10 mouse cellular contexts compared by ENCODE assay signal in genomic region chr1:184005315-184006058, GRCm38 (mm10). TPM values are rescaled to one million over a fixed set of nuclear protein-coding genes. Genes with fewer than 3 reads are reported as not detected.
DNase-seq lines count a peak whose midpoint lies in the region; ATAC-seq lines count a peak whose summit lies in the region.
"Had no signal": no experiment of that assay in that cellular context is flagged by ENCODE, and none has a peak within 500 bp of the region (broad histone marks: within the 10 kb centered on the region; RNA-seq: fewer than 3 reads in every experiment).

No protein-coding gene starts in this region.

- DNase-seq in heart, adult 11 months = peak; percentile 79
- DNase-seq in heart, postnatal 4 days = no peak
- peak; percentile 91 for DNase-seq in CD4-positive helper T cell, adult 2 months (ENCODE audit: low read depth, low spot score)
- DNase-seq in induced T-regulatory cell, adult 2 months (ENCODE audit: low read depth) = peak; percentile 87
- peak; percentile 67 to 69 for DNase-seq in spleen, postnatal 36 days (ENCODE audit: low spot score in 2 of 2)
- DNase-seq in adrenal gland, postnatal 4 days (ENCODE audit: low spot score in 2 of 2) = no peak
- DNase-seq in left cerebral cortex, postnatal 14 days (ENCODE audit: low spot score in 2 of 2) = no peak
- DNase-seq: embryo, embryonic 11 days; kidney, postnatal 10 days had no signal

- ATAC-seq in frontal cortex, adult (ENCODE audit: low TSS enrichment) = no peak

- intact Hi-C loops in left cerebral cortex, postnatal 14 days (cut with DNase I) = no loop called here

RNA-seq across cellular contexts. Expression of gene Dusp10, which starts 7.6 kb away (rescaled TPM):
- 10 to 100 TPM; 11.3 to 13.8 TPM for total RNA-seq in heart, postnatal 4 days (2021)
- 10 to 100 TPM; 13.1 to 13.2 TPM for total RNA-seq in adrenal gland, postnatal 4 days (2021)
- total RNA-seq in left cerebral cortex, postnatal 14 days (2021) = 1 to 10 TPM; 5.7 to 5.8 TPM

RNA-seq across cellular contexts. Expression of gene 1700056E22Rik, which starts 28.6 kb away (rescaled TPM):
- 1 to 10 TPM; 1.8 to 2.6 TPM for total RNA-seq in heart, postnatal 4 days (2021)
- total RNA-seq in adrenal gland, postnatal 4 days (2021) = 1 to 10 TPM; 2.7 to 3.5 TPM
- total RNA-seq in left cerebral cortex, postnatal 14 days (2021) = under 1 TPM in 1 of 2 experiments, not detected in 1; 0.36 TPM

Comparison
In these comparisons a context has a peak if more than half of its experiments do, and no peak if none do; other contexts are left out.
1. DNase-seq: peak in heart, adult 11 months (single experiment), CD4-positive helper T cell, adult 2 months (single experiment), induced T-regulatory cell, adult 2 months (single experiment) and spleen, postnatal 36 days (2 of 2); none in heart, postnatal 4 days (single experiment), adrenal gland, postnatal 4 days (0 of 2) and left cerebral cortex, postnatal 14 days (0 of 2).